Mouse (Mus musculus) adrenal gland, postnatal 25 days (tissue): ENCODE data around the gene Ptgr1. TPM values are rescaled to one million over a fixed set of nuclear protein-coding genes. Genes with fewer than 3 reads are reported as not detected.

Experiments
- DNase-seq: peaks from one replicate; pipeline ENCODE4 v3.0.0; 2021; ENCODE audit warnings: mixed read lengths
- total RNA-seq: library from RNA; stranded (reverse); gene quantifications from 2 replicates; pipeline ENCODE4 v1.2.3, GENCODE M21; 2021

Gene Ptgr1
- total RNA-seq, 1 experiment from 2014 or later = 25.6 TPM

DNA sequence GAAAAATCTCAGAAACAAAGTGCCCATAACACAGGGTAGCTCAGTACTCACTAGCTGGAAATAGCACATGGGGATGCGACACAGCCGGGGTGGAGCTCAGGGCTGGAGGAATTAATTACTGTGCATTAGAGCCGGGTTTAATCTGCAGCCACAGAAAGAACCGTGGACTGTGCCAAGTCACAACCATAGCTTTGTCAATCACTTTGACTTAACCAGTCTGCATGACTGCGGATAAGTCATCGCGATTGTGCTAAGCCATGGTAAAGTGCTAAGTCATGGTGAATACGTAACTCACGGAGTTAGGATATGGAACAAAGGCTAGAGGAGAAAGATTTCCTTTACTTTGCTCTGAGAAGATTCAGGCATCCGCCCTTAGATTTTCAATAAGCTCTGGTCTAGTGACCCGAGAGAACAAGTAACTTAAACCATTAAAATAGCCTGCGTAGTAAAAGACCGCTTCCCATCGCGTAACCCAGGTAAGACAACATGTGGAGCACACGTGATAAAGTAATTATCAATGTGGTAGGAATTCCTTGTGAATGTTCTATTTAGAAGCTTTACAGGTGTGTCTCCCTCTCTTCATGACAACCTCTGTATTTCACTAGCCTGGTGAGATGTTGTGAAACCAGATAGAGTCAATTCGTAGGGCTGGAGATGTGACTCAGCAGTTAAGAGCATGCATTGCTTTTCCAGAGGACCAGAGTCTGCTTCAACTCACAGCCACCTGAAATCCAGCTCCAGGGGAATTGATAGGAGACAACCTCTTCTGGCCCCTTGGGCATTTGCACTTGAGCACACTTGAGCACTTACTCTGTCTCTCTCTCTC lies 3.9 kb upstream of the Ptgr1 start:
- no peak for DNase-seq

- DNase-seq = no peak
Observed at GRCm38 (mm10) chr4:58989303-58989898, 2.5 kb upstream of the Ptgr1 start.

DNA sequence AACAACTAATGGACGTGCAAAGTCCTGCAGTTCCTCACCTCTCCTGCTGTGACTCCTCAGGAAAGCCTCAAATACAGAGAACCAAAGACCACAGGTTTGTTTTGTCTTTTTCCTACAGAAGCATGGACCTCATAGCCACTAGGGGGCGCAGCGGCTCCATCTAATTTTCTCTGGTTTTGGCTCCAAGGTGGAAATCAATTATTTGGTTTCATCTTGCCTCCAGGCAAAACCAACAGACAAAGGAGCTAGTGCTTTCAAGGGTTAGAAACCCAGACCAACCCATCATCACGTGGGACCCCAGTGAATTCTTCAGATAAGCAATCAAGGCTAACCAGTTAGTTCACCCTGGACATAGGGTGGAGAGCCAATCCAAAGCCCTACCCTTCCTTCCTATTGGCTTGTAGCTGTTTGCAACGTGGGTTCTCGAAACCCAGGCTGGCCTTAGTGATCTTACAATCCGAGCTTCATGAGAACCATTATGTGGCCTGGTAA lies 1.7 kb downstream of the Ptgr1 start:
- peak; percentile 83 for DNase-seq

GRCm38 (mm10) chr4:58982806-58983205 lies 4.1 kb downstream of the Ptgr1 start:
- no peak for DNase-seq

DNA sequence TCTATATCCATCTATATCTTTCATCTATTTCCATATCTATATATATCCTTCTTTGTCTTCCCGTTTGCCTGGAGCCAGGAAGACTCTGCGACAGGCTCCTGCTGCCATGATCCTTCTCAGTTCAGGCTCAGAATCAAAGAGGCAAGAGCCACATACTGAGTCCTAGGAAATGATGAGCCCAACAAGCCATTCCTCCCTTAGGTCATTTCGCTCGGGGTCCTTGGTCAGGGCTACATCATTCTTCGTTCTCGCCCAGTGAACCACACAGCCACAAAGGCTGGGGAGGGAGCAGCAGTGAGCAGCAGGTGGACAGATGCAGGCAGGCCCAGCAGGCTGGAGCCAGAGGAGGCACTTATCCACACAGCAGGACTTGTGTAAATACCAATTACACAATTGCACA lies 5.5 kb downstream of the Ptgr1 start:
- no peak for DNase-seq

GRCm38 (mm10) chr4:58975711-58976110 lies 11.2 kb downstream of the Ptgr1 start:
- DNase-seq = no peak

DNA sequence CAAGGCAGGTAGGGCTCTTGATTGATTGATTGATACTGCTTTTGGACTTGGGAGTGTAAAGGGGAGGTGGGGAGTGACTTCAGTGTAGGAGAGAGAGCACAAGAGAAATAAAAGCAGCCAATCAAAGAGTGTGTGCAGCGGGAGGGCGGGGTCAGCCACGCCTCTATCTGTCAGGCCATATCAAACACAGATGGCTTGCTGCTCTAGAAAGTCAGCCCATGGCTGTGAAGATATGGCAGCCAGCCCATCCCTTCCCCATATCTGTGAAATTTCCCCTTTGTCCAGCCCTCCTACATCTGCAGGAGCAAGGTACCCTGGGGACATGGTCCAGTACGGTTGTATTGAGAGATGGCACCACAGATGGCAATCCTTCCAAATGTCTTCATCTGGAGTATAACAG lies 16.2 kb downstream of the Ptgr1 start:
- DNase-seq = no peak

DNA sequence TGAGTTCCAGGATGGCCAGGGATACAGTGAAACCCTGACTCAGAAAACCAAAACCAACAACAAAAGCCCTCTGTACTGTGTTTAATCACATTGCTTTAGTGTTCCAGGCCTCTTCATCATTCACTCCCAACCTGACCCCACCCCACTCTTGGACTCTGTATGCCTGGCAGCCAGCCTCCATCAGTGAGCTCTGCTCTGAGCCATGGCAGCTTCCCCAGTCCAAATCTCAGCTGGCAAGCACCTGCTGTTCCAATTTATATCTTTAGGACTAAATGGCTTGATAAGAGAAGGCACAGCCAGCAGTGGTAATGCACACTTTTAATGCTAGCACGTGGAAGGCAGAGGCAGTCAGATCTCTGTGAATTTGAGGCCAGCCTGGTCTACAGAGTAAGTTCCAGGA lies 21.8 kb downstream of the Ptgr1 start:
- no peak for DNase-seq

DNA sequence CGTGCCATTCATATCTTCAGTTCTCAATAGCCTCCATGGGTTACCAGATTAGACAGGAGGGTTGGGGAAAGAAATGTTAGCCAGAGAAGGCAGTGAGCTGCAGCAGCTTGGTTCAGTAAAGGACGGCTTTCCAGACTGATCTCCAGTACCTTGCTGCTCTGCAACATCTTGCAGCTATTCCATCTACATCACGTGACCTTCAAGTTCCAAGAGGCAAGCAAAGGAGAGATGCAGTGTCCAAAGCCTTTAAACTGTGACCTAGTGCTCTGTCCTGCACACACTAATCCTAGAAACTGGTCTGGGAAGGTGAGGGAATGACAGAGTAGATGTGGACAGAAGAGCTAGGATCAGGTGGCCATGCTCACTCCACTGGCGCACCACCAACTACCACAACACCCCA lies 23.6 kb downstream of the Ptgr1 start:
- DNase-seq = no peak

DNA sequence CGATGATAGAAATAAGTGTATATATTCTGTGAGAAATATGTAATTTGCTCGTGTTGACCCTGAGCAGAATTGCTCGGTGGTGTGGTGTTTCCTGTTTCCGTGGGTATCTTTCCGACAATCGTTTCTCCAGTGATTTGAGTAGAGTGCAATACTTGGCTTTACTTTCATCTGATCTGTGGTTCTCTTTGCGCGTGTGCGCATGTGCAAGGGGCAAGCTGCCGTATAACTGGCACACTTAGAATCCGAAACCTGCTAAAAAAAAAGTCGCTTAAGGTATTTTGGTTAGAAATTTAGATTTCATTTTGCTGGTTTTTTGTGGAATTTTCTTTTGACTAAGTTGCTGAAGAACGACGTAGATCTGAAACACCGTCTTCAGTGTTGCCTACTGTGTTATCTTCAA lies 25.2 kb downstream of the Ptgr1 start:
- no peak for DNase-seq

DNA sequence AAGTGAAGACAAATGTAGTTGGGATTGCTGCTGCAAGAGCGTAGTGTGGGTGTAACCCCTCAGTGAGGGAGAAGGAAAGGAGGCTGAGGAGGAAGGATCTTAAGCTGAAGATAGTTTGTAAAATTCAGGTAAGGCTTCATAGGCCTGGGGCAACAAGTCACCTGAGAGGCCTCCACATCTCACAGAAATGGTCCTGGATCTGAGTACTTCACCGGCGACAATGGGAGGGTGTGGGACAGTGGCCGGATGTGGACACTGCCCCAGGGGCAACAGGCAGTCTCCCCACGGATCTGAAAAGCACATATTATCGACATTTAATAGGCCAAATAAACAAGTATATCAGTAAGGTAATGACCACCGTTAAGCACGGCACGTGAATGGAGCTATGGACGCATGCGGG lies 34.3 kb downstream of the Ptgr1 start:
- no peak for DNase-seq

DNA sequence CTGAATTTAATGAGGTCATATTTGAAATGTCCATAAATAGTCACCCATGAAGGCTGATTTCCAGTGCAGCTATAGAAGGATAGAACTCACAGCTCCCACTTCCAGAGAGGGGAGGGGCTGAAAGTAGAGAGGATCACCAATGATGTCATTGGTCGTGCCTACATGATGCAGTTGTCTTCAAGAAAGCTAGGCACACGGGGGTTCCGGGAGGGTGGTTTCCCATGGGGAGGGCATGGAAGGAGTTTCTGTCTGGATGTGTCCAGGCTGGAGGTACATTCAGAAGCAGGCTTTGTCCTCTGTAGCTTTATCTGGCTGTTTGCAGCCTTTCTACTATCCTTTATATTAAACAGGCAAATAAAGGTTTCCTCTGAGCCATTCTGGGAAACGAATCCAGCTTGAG lies 38.5 kb downstream of the Ptgr1 start:
- DNase-seq = no peak

GRCm38 (mm10) chr4:58944695-58945094 lies 42.2 kb downstream of the Ptgr1 start:
- no peak for DNase-seq

DNA sequence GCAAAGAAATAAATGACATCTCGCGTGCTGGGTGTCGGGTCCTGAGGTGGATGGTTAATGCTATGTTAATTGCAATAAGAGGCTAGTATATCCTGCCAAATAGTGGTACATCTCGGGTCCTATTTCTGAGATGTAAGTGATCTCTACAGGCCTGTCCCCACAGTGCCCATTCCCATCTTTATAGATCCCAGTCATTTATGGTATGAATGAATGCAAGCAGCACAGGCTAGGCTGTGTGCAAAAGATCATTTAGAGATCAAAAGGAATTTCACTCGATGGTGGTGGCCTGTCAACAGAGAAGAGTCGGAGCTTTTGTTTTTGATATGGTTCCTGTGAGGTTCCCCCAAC lies 42.7 kb downstream of the Ptgr1 start:
- no peak for DNase-seq

- DNase-seq = peak; percentile 84
Observed at GRCm38 (mm10) chr4:58943420-58944205, 43.3 kb downstream of the Ptgr1 start, which contains the start of gene Zkscan16. Gene Zkscan16 (plus strand): TSS chr4:58943628.

- no peak for DNase-seq
Observed at GRCm38 (mm10) chr4:58942942-58943341, 44.0 kb downstream of the Ptgr1 start.

DNA sequence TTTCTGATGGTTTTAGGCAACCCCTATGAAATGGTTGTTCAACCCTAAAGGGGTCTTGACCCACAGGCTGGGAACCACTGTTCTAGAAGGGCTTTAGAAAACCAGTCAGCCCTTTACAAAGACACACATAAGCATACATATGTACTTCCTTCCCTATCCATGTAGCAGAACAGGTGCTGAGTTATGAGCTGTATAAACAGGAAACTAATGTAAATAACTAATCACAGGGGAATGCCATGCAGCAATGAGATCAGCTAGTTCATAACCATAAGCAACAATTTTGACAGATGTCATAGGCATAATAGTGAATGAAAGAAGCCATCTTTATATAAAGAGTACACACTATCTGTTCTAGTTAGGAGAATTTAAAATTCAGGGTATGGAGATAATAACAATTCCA lies 45.3 kb downstream of the Ptgr1 start:
- DNase-seq = no peak

DNA sequence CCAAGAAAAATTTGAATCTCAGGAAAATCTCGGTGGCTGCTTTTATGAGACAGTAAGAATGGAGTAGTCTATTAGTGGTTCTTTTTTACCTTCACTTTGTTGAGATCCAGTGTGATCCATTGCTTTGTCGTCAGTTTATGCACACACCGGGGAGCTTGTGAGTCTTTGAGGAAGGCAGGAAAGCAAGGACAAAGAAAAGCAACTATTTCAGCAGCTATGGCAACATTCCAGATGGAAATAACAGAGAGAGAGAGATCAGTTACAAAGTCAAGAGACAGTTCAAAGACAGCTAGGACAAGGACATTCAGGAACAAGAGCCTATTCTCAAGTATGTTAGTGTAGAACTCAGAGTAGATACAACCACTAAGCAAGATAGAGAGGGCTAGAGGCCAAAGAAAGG lies 51.1 kb downstream of the Ptgr1 start:
- no peak for DNase-seq

GRCm38 (mm10) chr4:58934746-58935476 lies 52.0 kb downstream of the Ptgr1 start:
- DNase-seq = peak; percentile 25

- no peak for DNase-seq
Observed at GRCm38 (mm10) chr4:58934308-58934707, 52.6 kb downstream of the Ptgr1 start.

- no peak for DNase-seq
Observed at GRCm38 (mm10) chr4:58932541-58932940, 54.4 kb downstream of the Ptgr1 start.

DNA sequence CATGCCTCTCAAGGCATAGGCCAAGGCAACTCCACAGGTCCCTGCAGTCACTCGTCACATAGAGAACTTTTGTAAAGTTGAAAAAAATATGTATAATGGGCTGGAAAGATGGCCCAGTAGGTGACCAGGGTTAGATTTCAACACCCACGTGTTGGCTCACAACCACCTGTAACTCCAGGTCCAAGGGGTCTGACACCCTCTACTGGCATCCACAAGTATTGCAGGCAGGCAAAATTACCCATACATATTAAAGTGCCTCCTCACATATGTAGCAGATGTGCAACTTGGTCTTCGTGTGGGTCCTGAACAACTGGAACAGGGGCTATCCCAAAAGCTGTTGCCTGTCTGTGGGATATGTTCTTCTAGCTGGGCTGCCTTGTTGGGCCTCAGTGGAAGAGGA lies 59.3 kb downstream of the Ptgr1 start:
- no peak for DNase-seq
